Mouse (Mus musculus) midbrain, embryonic 10.5 days (tissue): ENCODE data around the gene Gm45213. TPM values are rescaled to one million over a fixed set of nuclear protein-coding genes. Genes with fewer than 3 reads are reported as not detected.

Source experiments
- polyA plus RNA-seq: library from polyadenylated mRNA; unstranded; fragments of >200 nt; fragmentation: Nextera tagmentation; extraction: Ambion mirVana; gene quantifications from 2 replicates; pipeline ENCODE4 v1.2.1, GENCODE M21; 2016

Gm45213 gene
- polyA plus RNA-seq, 1 experiment from 2014 or later: not detected

Other genes with a start within 250 kb of the Gm45213 start
- gene Pcsk6, start 181.9 kb upstream of the Gm45213 start, polyA plus RNA-seq: 0.70 and 0.74 TPM in 2 replicates
- 244 and 271 TPM in 2 replicates for gene Snrpa1, start 15.4 kb downstream of the Gm45213 start, polyA plus RNA-seq
- gene Selenos, start 36.0 kb downstream of the Gm45213 start, polyA plus RNA-seq: 86.7 and 96.9 TPM in 2 replicates
- gene Chsy1, start 65.9 kb downstream of the Gm45213 start, polyA plus RNA-seq: 12.0 and 12.2 TPM in 2 replicates